Mouse (Mus musculus) forebrain, embryonic 16.5 days (tissue): ENCODE measurements at regions not wholly inside any gene's neighbourhood (a gene's known extent, or its start where the extent isn't known, plus 50 kb on each side); places are given as distances from the start of the nearest gene placed in this dataset.
"Not testable (repeated sequence)": the region's sequence is repeated elsewhere in the genome, so short reads cannot be mapped to it uniquely, and the experiment has no call there.

ENCODE experiments used
- ATAC-seq: fragments of 200-750 bp; cut with Nextera tagmentation; 2 replicates; pipeline ENCODE4 v1.8.0; 2017; ENCODE audit warnings: mild to moderate bottlenecking, moderate library complexity
- H3K27ac ChIP-seq: fragments of 300-500 bp; sonication (generic); 2 replicates; pipeline ENCODE4 v1.5.1; 2014; ENCODE audit warnings: low read length, control low read depth
- H3K27me3 ChIP-seq: fragments of 300-500 bp; sonication (generic); replicated peaks from 2 replicates; pipeline ENCODE4 v1.6.1; 2014; ENCODE audit warnings: low read length; ENCODE audit not compliant: control insufficient read depth, insufficient read depth
- H3K36me3 ChIP-seq: fragments of 300-500 bp; sonication (generic); 2 replicates; pipeline ENCODE4 v1.6.1; 2014; ENCODE audit not compliant: control insufficient read depth, insufficient read depth
- H3K4me1 ChIP-seq: fragments of 300-500 bp; sonication (generic); replicated peaks from 2 replicates; pipeline ENCODE4 v1.6.1; 2014; ENCODE audit warnings: low read length; ENCODE audit not compliant: control insufficient read depth, insufficient read depth
- H3K4me2 ChIP-seq: fragments of 300-500 bp; sonication (generic); 2 replicates; pipeline ENCODE4 v1.6.1; 2014; ENCODE audit warnings: mild to moderate bottlenecking, low read length, control low read depth
- H3K4me3 ChIP-seq: fragments of 300-500 bp; sonication (generic); replicated peaks from 2 replicates; pipeline ENCODE4 v1.5.1; 2014; ENCODE audit warnings: mild to moderate bottlenecking, low read length, control low read depth
- H3K9ac ChIP-seq: fragments of 300-500 bp; sonication (generic); replicated peaks from 2 replicates; pipeline ENCODE4 v1.6.1; 2014; ENCODE audit warnings: low read depth, low read length, control low read depth
- H3K9me3 ChIP-seq: fragments of 300-500 bp; sonication (generic); 2 replicates; pipeline ENCODE4 v1.6.1; 2016; ENCODE audit warnings: low read length; ENCODE audit not compliant: control insufficient read depth
- WGBS: fragments of 180-500 bp; shearing (Covaris S2); extraction: QIAGEN DNeasy Blood & Tissue Kit; methylation state at CpG from one replicate; pipeline ENCODE4 v1.1.7; 2014; 5-methylcytosine and 5-hydroxymethylcytosine counted together

DNA sequence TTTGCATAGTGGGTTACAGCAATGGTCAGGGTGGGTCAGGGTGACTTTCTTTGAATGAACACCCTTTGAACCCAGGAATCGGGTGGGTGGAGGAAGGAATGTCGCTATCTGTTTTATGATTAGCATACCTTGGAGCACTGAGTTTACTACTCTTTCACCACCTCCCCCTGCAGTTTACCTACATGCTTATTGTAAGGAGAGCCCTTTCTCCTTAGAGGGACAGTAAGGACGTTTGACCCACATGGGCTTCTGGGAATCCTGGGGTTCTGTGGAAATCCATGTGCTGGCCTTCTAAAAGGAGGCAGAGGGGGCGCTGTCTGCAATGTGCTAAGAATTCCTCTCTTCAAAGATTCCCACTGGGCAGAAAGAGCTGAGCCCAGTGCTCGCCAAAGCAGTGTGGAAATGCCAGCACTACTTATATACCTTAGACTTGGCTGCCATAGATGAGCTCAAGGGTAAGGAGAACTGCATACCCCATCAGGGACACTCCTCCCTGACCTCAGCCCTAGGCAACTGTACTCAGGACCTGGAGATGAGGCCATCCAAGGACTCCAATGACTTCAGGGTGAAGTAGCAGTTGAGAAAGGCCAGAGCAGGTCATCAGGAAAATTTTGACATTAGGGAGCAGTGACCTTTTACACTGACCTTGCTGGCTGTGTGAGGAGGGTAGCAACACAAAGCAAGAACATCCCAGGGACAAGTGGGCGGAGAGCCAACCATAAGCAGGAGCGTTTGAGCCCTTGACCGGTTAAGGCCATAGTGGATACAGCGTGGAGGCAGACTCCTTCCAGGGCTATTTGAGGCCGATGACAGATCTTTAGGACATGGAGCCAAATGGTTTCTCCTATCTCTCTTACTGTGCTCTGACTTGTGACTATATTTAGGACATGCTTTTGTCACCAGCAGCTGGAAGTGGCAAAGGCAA, 133.2 kb downstream of the Tcp10c start:
- no peak for ATAC-seq
- no peak overlapping the region for H3K4me3 ChIP-seq
- no peaks in the 10 kb centered on the region for H3K9me3 ChIP-seq
- no peak overlapping the region for H3K27ac ChIP-seq
- H3K36me3 ChIP-seq: no peaks in the 10 kb centered on the region
- H3K9ac ChIP-seq: no peak overlapping the region
- H3K4me2 ChIP-seq: no peak overlapping the region
- WGBS: 87% methylated on average over 10 of the region's 10 CpGs
- no peaks in the 10 kb centered on the region for H3K4me1 ChIP-seq
- H3K27me3 ChIP-seq: no peaks in the 10 kb centered on the region

DNA sequence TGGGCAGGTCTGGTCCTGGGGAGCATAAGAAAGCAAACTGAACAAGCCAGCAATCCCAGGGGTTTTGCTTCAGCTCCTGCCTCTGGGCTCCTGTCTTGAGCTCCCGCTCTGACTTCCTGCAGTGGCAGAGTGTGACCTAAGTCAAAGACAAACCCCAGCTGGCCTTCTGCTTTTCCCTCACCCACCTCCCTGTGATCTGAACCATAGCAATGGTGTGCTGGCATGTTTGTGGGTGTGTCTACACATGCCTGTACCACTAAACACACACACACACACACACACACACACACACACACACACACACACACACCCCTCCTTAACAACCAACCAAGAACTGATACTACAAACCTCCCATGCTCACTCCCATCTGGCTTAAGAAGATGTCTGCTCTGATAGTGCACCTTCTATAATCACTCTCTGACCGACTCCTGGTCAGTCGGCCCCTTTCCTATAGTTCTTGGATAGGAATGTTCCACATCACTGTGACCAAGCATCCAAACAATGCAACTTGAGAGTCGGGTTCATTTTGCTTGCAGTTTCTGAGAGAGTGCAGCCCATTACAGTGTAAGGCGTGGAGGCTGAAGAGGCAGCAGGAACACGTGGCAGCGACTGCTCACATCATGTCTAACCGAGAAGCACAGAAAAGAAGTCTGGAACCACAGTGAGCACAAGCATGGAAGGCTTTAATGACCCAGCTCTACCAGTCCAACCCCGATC, 134.4 kb downstream of the Tcp10c start:
- Histone ChIP-seq H3K4me1 (no peaks in the 10 kb centered on the region), H3K9me3 (no peaks in the 10 kb centered on the region), H3K9ac (no peak overlapping the region), H3K36me3 (no peaks in the 10 kb centered on the region), H3K27ac (no peak overlapping the region), H3K4me2 (no peak overlapping the region), H3K4me3 (no peak overlapping the region), H3K27me3 (no peaks in the 10 kb centered on the region)
- 86% methylated on average over 9 of the region's 9 CpGs for WGBS
- ATAC-seq: no peak

DNA sequence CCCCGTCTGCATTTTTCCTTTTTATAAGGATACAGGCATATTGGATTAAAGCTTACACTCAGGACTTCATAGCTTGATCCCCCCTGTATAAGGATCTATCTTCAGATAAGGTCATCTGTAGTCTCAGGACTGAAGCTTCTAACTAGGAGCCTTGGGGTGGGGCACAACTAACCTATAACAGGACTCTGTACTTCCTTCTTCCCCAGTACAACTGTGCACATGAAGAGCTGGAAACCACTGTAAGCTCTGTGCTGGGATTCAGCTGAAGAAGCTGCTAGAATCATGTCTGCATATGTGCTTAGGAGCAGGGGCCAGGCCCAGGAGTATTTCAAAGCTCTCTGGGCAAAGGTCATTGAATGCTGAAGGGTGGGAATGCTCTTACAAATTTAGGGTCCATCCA, 137.9 kb downstream of the Tcp10c start:
- 100% methylated on average over 1 of the region's 1 CpGs for WGBS
- not testable (repeated sequence) for ATAC-seq

GRCm38 (mm10) chr17:13492649-13493277, 138.4 kb downstream of the Tcp10c start:
- WGBS: 23% methylated on average over 3 of the region's 7 CpGs
- not testable (repeated sequence) for H3K9ac ChIP-seq
- peak; percentile 25; the same call in 1 of the 2 replicates for ATAC-seq

More for the DNA sequence above, 137.9 kb downstream of the Tcp10c start:
- not testable (repeated sequence) for H3K27ac ChIP-seq, H3K4me2 ChIP-seq, H3K36me3 ChIP-seq, H3K27me3 ChIP-seq, H3K4me3 ChIP-seq, H3K9ac ChIP-seq, H3K9me3 ChIP-seq, H3K4me1 ChIP-seq

GRCm38 (mm10) chr17:13493866-13494265, 139.5 kb downstream of the Tcp10c start:
- H3K36me3 ChIP-seq, H3K27ac ChIP-seq, H3K9me3 ChIP-seq, H3K9ac ChIP-seq, H3K4me2 ChIP-seq, H3K4me1 ChIP-seq, H3K27me3 ChIP-seq, H3K4me3 ChIP-seq: not testable (repeated sequence)
- 81% methylated on average over 3 of the region's 3 CpGs for WGBS
- ATAC-seq: peak; percentile 56; the same call in 1 of the 2 replicates

More at GRCm38 (mm10) chr17:13492649-13493277, 138.4 kb downstream of the Tcp10c start:
- H3K4me2 ChIP-seq, H3K36me3 ChIP-seq, H3K27ac ChIP-seq, H3K9me3 ChIP-seq, H3K27me3 ChIP-seq, H3K4me3 ChIP-seq, H3K4me1 ChIP-seq: not testable (repeated sequence)

DNA sequence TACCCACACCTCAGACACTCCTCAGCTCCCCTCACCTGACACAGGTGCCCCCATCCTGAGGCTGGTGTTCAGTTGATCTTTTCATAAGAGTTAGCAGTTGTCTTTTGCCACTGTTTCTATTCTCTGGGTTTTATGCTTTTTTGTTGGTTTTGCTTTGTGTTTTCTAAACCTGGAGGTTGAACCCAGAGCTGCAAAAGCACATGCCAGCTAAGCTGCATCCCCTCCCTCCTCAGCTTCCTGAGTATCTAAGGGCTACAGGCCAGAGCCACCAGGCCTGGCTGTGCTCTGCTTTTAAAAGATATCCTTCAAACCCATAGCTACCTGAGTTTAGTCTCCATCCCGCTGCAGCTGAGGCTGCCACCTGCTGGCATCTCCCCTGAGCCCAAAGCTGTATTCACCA, 140.1 kb downstream of the Tcp10c start:
- H3K4me1 ChIP-seq, H3K27me3 ChIP-seq, H3K36me3 ChIP-seq, H3K9ac ChIP-seq, H3K4me2 ChIP-seq, ATAC-seq, H3K9me3 ChIP-seq, H3K27ac ChIP-seq, H3K4me3 ChIP-seq: not testable (repeated sequence)
- no CpG with 5 or more reads among the region's 1 CpGs for WGBS

DNA sequence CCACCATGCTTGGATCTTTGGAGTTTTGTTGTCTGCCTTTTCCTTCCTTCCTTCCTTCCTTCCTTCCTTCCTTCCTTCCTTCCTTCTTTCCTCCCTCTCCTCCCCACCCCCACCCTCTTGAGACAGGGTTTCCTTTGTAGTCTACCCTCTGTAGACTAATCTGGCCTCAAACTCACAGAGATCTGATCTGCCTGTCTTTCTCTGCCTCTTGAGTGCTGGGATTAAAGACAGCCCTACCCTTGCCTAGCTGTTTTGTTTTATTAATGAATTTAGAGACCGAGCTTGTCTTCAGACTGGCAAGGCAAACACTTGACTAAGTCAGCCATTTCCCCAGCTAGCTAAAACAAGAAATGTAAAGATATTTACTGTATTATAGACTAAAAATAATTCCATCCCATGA, 150.0 kb downstream of the Tcp10c start:
- peak; percentile 48 for ATAC-seq
- not testable (repeated sequence) for H3K4me2 ChIP-seq

GRCm38 (mm10) chr17:13504827-13505268, 150.5 kb downstream of the Tcp10c start:
- not testable (repeated sequence) for H3K9me3 ChIP-seq, H3K36me3 ChIP-seq, H3K4me3 ChIP-seq, H3K9ac ChIP-seq, H3K4me1 ChIP-seq, H3K27me3 ChIP-seq, H3K4me2 ChIP-seq
- WGBS: 6% methylated on average over 8 of the region's 9 CpGs
- H3K27ac ChIP-seq: peak overlapping the region; percentile 75
- peak; percentile 96 for ATAC-seq

More for the DNA sequence above, 150.0 kb downstream of the Tcp10c start:
- H3K9ac ChIP-seq, H3K27me3 ChIP-seq, H3K4me3 ChIP-seq, H3K36me3 ChIP-seq, H3K9me3 ChIP-seq, H3K4me1 ChIP-seq: not testable (repeated sequence)
- WGBS: 0% methylated on average over 1 of the region's 1 CpGs
- H3K27ac ChIP-seq: peak overlapping the region; percentile 69

GRCm38 (mm10) chr17:13507397-13508063, 153.2 kb downstream of the Tcp10c start:
- not testable (repeated sequence) for H3K27me3 ChIP-seq, H3K4me2 ChIP-seq, H3K4me1 ChIP-seq, ATAC-seq, H3K9me3 ChIP-seq, H3K27ac ChIP-seq, H3K9ac ChIP-seq, H3K36me3 ChIP-seq, H3K4me3 ChIP-seq
- 56% methylated on average over 2 of the region's 3 CpGs for WGBS
